Mouse (Mus musculus) midbrain, embryonic 14.5 days (tissue): ENCODE results near the gene Mycbpap. TPM values are rescaled to one million over a fixed set of nuclear protein-coding genes. Genes with fewer than 3 reads are reported as not detected.

Experiments
- ATAC-seq: fragments of 200-750 bp; cut with Nextera tagmentation; 2 replicates; pipeline ENCODE4 v1.8.0; 2017; ENCODE audit warnings: moderate number of reproducible peaks, moderate library complexity; ENCODE audit not compliant: low FRiP score, low TSS enrichment
- DNase-seq: peaks from one replicate; pipeline ENCODE4 v3.0.0-alpha.2; 2015
- H3K27ac ChIP-seq: fragments of 300-500 bp; sonication (generic); replicated peaks from 2 replicates; pipeline ENCODE4 v1.5.1; 2014; ENCODE audit warnings: mild to moderate bottlenecking, low read depth, low read length, moderate library complexity
- H3K27me3 ChIP-seq: fragments of 300-500 bp; sonication (generic); 2 replicates; pipeline ENCODE4 v1.6.1; 2014; ENCODE audit warnings: low read length, control low read depth, mixed read lengths; ENCODE audit not compliant: control insufficient read depth, insufficient read depth
- H3K36me3 ChIP-seq: fragments of 300-500 bp; sonication (generic); 2 replicates; pipeline ENCODE4 v1.6.1; 2014; ENCODE audit warnings: low read length, control low read depth; ENCODE audit not compliant: control insufficient read depth, insufficient read depth
- H3K4me1 ChIP-seq: fragments of 300-500 bp; sonication (generic); 2 replicates; pipeline ENCODE4 v1.6.1; 2014; ENCODE audit warnings: mild to moderate bottlenecking, antibody characterized with exemption, low read length, control low read depth; ENCODE audit not compliant: control insufficient read depth, insufficient read depth
- H3K4me2 ChIP-seq: fragments of 300-500 bp; sonication (generic); 2 replicates; pipeline ENCODE4 v1.6.1; 2014; ENCODE audit warnings: mild to moderate bottlenecking, low read length, moderate library complexity
- H3K4me3 ChIP-seq: fragments of 300-500 bp; sonication (generic); replicated peaks from 2 replicates; pipeline ENCODE4 v1.5.1; 2014; ENCODE audit warnings: low read depth, low read length
- H3K9ac ChIP-seq: fragments of 300-500 bp; sonication (generic); replicated peaks from 2 replicates; pipeline ENCODE4 v1.6.1; 2014; ENCODE audit warnings: mild to moderate bottlenecking, low read length, moderate library complexity
- H3K9me3 ChIP-seq: fragments of 300-500 bp; sonication (generic); 2 replicates; pipeline ENCODE4 v1.6.1; 2016; ENCODE audit warnings: low read length, control low read depth, mixed read lengths; ENCODE audit not compliant: control insufficient read depth
- WGBS: fragments of 180-500 bp; shearing (Covaris S2); extraction: QIAGEN DNeasy Blood & Tissue Kit; methylation state at CpG from one replicate; pipeline ENCODE4 v1.1.7; 2014; 5-methylcytosine and 5-hydroxymethylcytosine counted together
- polyA plus RNA-seq: library from polyadenylated mRNA; unstranded; fragments of >200 nt; fragmentation: Nextera tagmentation; extraction: Ambion mirVana; gene quantifications from 2 replicates; pipeline ENCODE4 v1.2.1, GENCODE M21; 2014

Gene Mycbpap
- polyA plus RNA-seq, 1 experiment from 2014 or later, result 3.3 TPM

GRCm38 (mm10) chr11:94558226-94558625 is 36.7 kb upstream of the Mycbpap start:
- Histone ChIP-seq H3K4me3 (no peak overlapping the region), H3K9ac (no peak overlapping the region), H3K27ac (no peak overlapping the region), H3K4me2 (no peak overlapping the region), H3K9me3 (no peaks in the 10 kb centered on the region), H3K27me3 (no peaks in the 10 kb centered on the region), H3K36me3 (no peaks in the 10 kb centered on the region), H3K4me1 (no peaks in the 10 kb centered on the region)
- ATAC-seq (no peak), DNase-seq (no peak)
- WGBS, result 71% methylated on average over 3 of the region's 3 CpGs

- 86% methylated on average over 5 of the region's 5 CpGs for WGBS
- Histone ChIP-seq H3K9ac (no peak overlapping the region), H3K27ac (no peak overlapping the region), H3K4me3 (no peak overlapping the region), H3K36me3 (no peaks in the 10 kb centered on the region), H3K4me2 (no peak overlapping the region), H3K27me3 (no peaks in the 10 kb centered on the region), H3K4me1 (peaks cover 4% of the 10 kb centered on the region), H3K9me3 (no peaks in the 10 kb centered on the region)
- no peak for DNase-seq
- no peak for ATAC-seq
Measured at GRCm38 (mm10) chr11:94550442-94550744, 28.9 kb upstream of the Mycbpap start.

GRCm38 (mm10) chr11:94549691-94550441 is 28.3 kb upstream of the Mycbpap start:
- H3K27ac ChIP-seq, result 0 out of 2 replicates have a peak overlapping the region, but pooled peaks have one; percentile 37
- H3K4me2 ChIP-seq, result 0 out of 2 replicates have a peak overlapping the region, but pooled peaks have one; percentile 19
- WGBS, result 79% methylated on average over 10 of the region's 10 CpGs
- no peak for ATAC-seq
- no peak overlapping the region for H3K4me3 ChIP-seq
- H3K27me3 ChIP-seq, result no peaks in the 10 kb centered on the region
- H3K9me3 ChIP-seq, result no peaks in the 10 kb centered on the region
- DNase-seq, result no peak
- H3K9ac ChIP-seq, result no peak overlapping the region
- peaks cover 4% of the 10 kb centered on the region for H3K4me1 ChIP-seq
- no peaks in the 10 kb centered on the region for H3K36me3 ChIP-seq

GRCm38 (mm10) chr11:94548888-94549690 is 27.5 kb upstream of the Mycbpap start, which contains the start of gene Rsad1:
TSS of gene Rsad1 (minus strand) at chr11:94549255.
- H3K9ac ChIP-seq, result peak within 1 kb of the TSS; percentile 64
- DNase-seq, result peak; percentile 97
- H3K4me1 ChIP-seq, result peaks cover 4% of the 10 kb centered on the region
- peak within 1 kb of the TSS; percentile 57 for H3K4me3 ChIP-seq
- H3K9me3 ChIP-seq, result no peaks in the 10 kb centered on the region
- H3K27ac ChIP-seq, result peak within 1 kb of the TSS; percentile 79
- H3K4me2 ChIP-seq, result peak within 1 kb of the TSS; percentile 92
- ATAC-seq, result peak; percentile 89
- no peaks in the 10 kb centered on the region for H3K27me3 ChIP-seq
- WGBS, result 4% methylated on average over 49 of the region's 49 CpGs
- H3K36me3 ChIP-seq, result no peaks in the 10 kb centered on the region

- Histone ChIP-seq H3K36me3 (no peaks in the 10 kb centered on the region), H3K4me2 (peak overlapping the region; percentile 92), H3K27ac (peak overlapping the region; percentile 79), H3K4me3 (peak overlapping the region; percentile 57), H3K9me3 (no peaks in the 10 kb centered on the region), H3K27me3 (no peaks in the 10 kb centered on the region), H3K9ac (peak overlapping the region; percentile 64), H3K4me1 (peaks cover 7% of the 10 kb centered on the region)
- WGBS, result 12% methylated on average over 24 of the region's 24 CpGs
- peak; percentile 73 for DNase-seq
- peak; percentile 21; the same call in 1 of the 2 replicates for ATAC-seq
Measured at GRCm38 (mm10) chr11:94548041-94548784, 26.7 kb upstream of the Mycbpap start.

GRCm38 (mm10) chr11:94547271-94547670 is 25.7 kb upstream of the Mycbpap start:
- peaks cover 7% of the 10 kb centered on the region for H3K4me1 ChIP-seq
- H3K9me3 ChIP-seq, result no peaks in the 10 kb centered on the region
- H3K9ac ChIP-seq, result no peak overlapping the region
- no peak overlapping the region for H3K4me3 ChIP-seq
- H3K4me2 ChIP-seq, result no peak overlapping the region
- H3K36me3 ChIP-seq, result peaks cover 3% of the 10 kb centered on the region; the same call in 1 of the 2 replicates
- no peak overlapping the region for H3K27ac ChIP-seq
- no peak for ATAC-seq
- H3K27me3 ChIP-seq, result no peaks in the 10 kb centered on the region
- DNase-seq, result no peak
- 93% methylated on average over 6 of the region's 6 CpGs for whole genome bisulfite sequencing

- Histone ChIP-seq H3K9ac (no peak overlapping the region), H3K27ac (no peak overlapping the region), H3K36me3 (peaks cover 5% of the 10 kb centered on the region; the same call in 1 of the 2 replicates), H3K4me1 (peaks cover 7% of the 10 kb centered on the region), H3K4me3 (no peak overlapping the region), H3K27me3 (no peaks in the 10 kb centered on the region), H3K9me3 (no peaks in the 10 kb centered on the region), H3K4me2 (no peak overlapping the region)
- DNase-seq, result no peak
- WGBS, result 95% methylated on average over 5 of the region's 5 CpGs
- ATAC-seq, result no peak
Measured at GRCm38 (mm10) chr11:94546381-94546780, 24.8 kb upstream of the Mycbpap start.

- no peak overlapping the region for H3K27ac ChIP-seq
- 46% methylated on average over 18 of the region's 18 CpGs for WGBS
- no peaks in the 10 kb centered on the region for H3K27me3 ChIP-seq
- no peak overlapping the region for H3K4me3 ChIP-seq
- no peak overlapping the region; the same call in 1 of the 2 replicates for H3K4me2 ChIP-seq
- H3K4me1 ChIP-seq, result peaks cover 7% of the 10 kb centered on the region
- ATAC-seq (no peak), DNase-seq (peak; percentile 27)
- peaks cover 5% of the 10 kb centered on the region; the same call in 1 of the 2 replicates for H3K36me3 ChIP-seq
- H3K9ac ChIP-seq, result 0 out of 2 replicates have a peak overlapping the region, but pooled peaks have one; percentile 7
- no peaks in the 10 kb centered on the region for H3K9me3 ChIP-seq
Measured at GRCm38 (mm10) chr11:94544422-94544821, 22.9 kb upstream of the Mycbpap start.
